ENCODE assay signal across 8 mouse cellular contexts in the genomic region with DNA sequence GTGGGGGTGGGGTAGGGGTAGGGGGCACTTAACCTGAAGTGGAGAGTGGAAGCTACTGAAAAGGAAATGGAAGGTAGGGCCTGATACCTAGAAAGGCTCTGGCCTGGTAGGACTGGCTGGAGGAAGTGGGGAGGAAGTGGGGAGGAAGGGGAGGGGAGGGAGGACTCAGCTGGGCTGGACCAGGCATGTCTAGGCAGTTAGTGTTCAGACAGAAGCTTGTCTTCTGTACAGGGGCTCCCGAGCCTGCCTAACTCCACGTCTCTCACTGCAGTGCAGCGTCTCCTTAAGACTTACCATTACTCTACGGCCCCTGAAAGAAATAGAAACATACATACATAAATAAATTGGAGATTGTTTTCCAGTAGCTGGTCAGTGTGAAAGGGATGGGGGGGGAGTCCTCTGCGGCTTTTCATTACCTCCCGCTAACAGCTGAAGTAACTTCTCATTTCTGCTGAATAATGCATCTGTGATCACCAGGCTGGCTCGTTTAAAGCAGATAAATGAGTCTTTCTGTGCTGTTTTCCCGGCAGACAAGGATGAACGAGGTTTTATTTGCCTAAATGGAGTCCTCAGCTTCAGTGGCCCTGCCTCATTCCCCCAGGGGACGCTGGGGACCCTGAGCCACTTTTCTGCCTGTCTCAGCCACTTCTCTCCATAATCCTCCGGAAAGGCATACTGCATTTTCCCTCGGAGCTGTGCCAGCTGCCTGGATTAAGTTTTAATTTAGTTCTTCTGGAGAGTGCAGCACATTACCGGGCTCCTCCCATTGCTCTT. TPM values are rescaled to one million over a fixed set of nuclear protein-coding genes. Genes with fewer than 3 reads are reported as not detected.
DNase-seq lines count a peak whose midpoint lies in the region; ATAC-seq lines count a peak whose summit lies in the region.

No protein-coding gene starts in this region.

- WGBS in liver, embryonic 11.5 days: 25% methylated on average over 13 of the region's 13 CpGs
- 12% methylated on average over 13 of the region's 13 CpGs for WGBS in forebrain, embryonic 12.5 days
- 22% methylated on average over 13 of the region's 13 CpGs for WGBS in neural tube, embryonic 12.5 days

- H3K4me1 ChIP-seq in liver, embryonic 11.5 days (replicated peaks; ENCODE audit: control insufficient read depth, insufficient read depth, low read length): 0 out of 2 replicates have a peak, but pooled peaks cover 5% of the 10 kb centered on the region
- peaks cover 44% of the 10 kb centered on the region for H3K4me1 ChIP-seq in forebrain, embryonic 12.5 days
- H3K4me1 ChIP-seq in neural tube, embryonic 12.5 days: peaks cover 28% of the 10 kb centered on the region

- ATAC-seq in liver, embryonic 11.5 days (replicated peaks; ENCODE audit: low FRiP score): peak; percentile 52
- peak; percentile 58 for ATAC-seq in forebrain, embryonic 12.5 days (ENCODE audit: low FRiP score)
- peak; percentile 49 for ATAC-seq in neural tube, embryonic 12.5 days (ENCODE audit: low FRiP score, low read depth)

- peak overlapping the region; percentile 35 for H3K4me2 ChIP-seq in liver, embryonic 11.5 days
- peak overlapping the region; percentile 34 for H3K4me2 ChIP-seq in forebrain, embryonic 12.5 days
- peak overlapping the region; percentile 32; the same call in 1 of the 2 replicates for H3K4me2 ChIP-seq in neural tube, embryonic 12.5 days (replicated peaks)

- DNase-seq in liver, embryonic 11.5 days (ENCODE audit: low spot score): no peak
- DNase-seq in liver: no peak
- DNase-seq in kidney, postnatal 14 days: peak; percentile 71
- DNase-seq in heart, postnatal 36 days: no peak
- DNase-seq in ovary, postnatal 14 days (ENCODE audit: low spot score): no peak
- no peak for DNase-seq in gastrocnemius, postnatal 14 days

- H3K9me3 ChIP-seq in liver, embryonic 11.5 days (ENCODE audit: control insufficient read depth, low read length): no peaks in the 10 kb centered on the region
- no peaks in the 10 kb centered on the region for H3K9me3 ChIP-seq in forebrain, embryonic 12.5 days
- no peaks in the 10 kb centered on the region for H3K9me3 ChIP-seq in neural tube, embryonic 12.5 days

- intact Hi-C loops in heart, postnatal 36 days (cut with DNase I): no loop called here
- intact Hi-C loops in gastrocnemius, postnatal 14 days (cut with DNase I; ENCODE audit: low total_unique reads): no loop called here

- H3K27me3 ChIP-seq in liver, embryonic 11.5 days (replicated peaks; ENCODE audit: control insufficient read depth, insufficient read depth, low read length): no peaks in the 10 kb centered on the region
- H3K27me3 ChIP-seq in forebrain, embryonic 12.5 days: 0 out of 2 replicates have a peak, but pooled peaks cover 5% of the 10 kb centered on the region
- H3K27me3 ChIP-seq in neural tube, embryonic 12.5 days (replicated peaks): no peaks in the 10 kb centered on the region

- H3K36me3 ChIP-seq in liver, embryonic 11.5 days (ENCODE audit: control insufficient read depth, insufficient read depth, low read length): no peaks in the 10 kb centered on the region
- no peaks in the 10 kb centered on the region for H3K36me3 ChIP-seq in forebrain, embryonic 12.5 days (replicated peaks)
- H3K36me3 ChIP-seq in neural tube, embryonic 12.5 days: no peaks in the 10 kb centered on the region

- no peak overlapping the region for H3K27ac ChIP-seq in liver, embryonic 11.5 days (ENCODE audit: low read depth, low read length)
- peak overlapping the region; percentile 81 for H3K27ac ChIP-seq in forebrain, embryonic 12.5 days
- H3K27ac ChIP-seq in neural tube, embryonic 12.5 days: no peak overlapping the region; the same call in 1 of the 2 replicates

- H3K9ac ChIP-seq in liver, embryonic 11.5 days (ENCODE audit: low read depth, low read length): no peak overlapping the region
- 0 out of 2 replicates have a peak overlapping the region, but pooled peaks have one; percentile 29 for H3K9ac ChIP-seq in forebrain, embryonic 12.5 days
- H3K9ac ChIP-seq in neural tube, embryonic 12.5 days: no peak overlapping the region

- H3K4me3 ChIP-seq in liver, embryonic 11.5 days (ENCODE audit: low read depth, low read length): no peak overlapping the region
- no peak overlapping the region for H3K4me3 ChIP-seq in forebrain, embryonic 12.5 days (replicated peaks)
- no peak overlapping the region for H3K4me3 ChIP-seq in neural tube, embryonic 12.5 days

RNA-seq across cellular contexts. Expression of gene Bfsp2, which starts 6.1 kb away (rescaled TPM):
- polyA plus RNA-seq in liver, embryonic 11.5 days (2014; fragmentation: Nextera tagmentation; extraction: Ambion mirVana): 0.42 and 0.55 TPM in 2 replicates
- polyA plus RNA-seq in forebrain, embryonic 12.5 days (2016; fragmentation: Nextera tagmentation; extraction: Ambion mirVana): 2.7 and 3.0 TPM in 2 replicates
- polyA plus RNA-seq in neural tube, embryonic 12.5 days (2016; fragmentation: Nextera tagmentation; extraction: Ambion mirVana): 0.62 and 0.83 TPM in 2 replicates
- under 1 TPM; 0.28 to 0.60 TPM for total RNA-seq in heart, postnatal 36 days (2021)
- under 1 TPM; 0.37 to 0.42 TPM for total RNA-seq in gastrocnemius, postnatal 14 days (2021)
